Mouse (Mus musculus): ENCODE measurements around the gene Isyna1. TPM values are rescaled to one million over a fixed set of nuclear protein-coding genes. Genes with fewer than 3 reads are reported as not detected.
"Not testable (repeated sequence)": the region's sequence is repeated elsewhere in the genome, so short reads cannot be mapped to it uniquely, and the experiment has no call there.

Gene Isyna1
- polyA plus RNA-seq, 1 experiment from 2014 or later: 49.1 TPM

DNA sequence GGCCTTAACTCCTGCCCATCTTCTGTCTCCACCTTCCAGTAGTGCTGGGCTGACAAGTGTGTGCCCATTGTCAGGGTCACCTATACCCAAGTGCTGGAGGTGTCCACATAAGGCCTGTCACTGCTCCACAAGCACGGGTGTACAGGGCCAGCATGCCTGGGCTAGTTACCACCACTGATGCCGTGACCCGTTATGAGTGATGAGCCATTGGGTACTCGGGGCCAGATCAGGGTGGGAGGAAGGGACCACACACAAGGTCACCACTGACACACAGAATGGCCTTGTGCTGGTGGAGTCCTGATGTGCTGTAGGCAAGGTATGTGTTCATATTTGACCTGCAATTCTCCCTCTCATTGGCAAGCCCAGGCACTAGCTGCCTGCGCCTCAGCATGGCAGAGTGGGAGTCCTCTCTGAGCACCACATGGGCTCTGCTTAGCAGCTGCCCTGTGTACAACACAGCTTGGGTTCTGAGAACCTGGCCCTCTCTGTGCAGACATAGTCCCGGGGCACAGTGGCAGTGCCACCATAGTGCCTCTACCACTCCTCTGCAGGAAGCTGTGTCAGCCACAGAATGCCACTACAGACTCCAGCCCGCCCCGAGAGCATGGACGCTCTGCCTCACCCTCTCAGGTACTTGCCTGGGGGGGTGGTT is 9.4 kb upstream of the Isyna1 start:
- Histone ChIP-seq H3K27me3 (replicated peaks; ENCODE audit: insufficient read depth, low read length) (no peaks in the 10 kb centered on the region), H3K4me3 (ENCODE audit: low read depth, low read length) (no peak overlapping the region), H3K9ac (replicated peaks; ENCODE audit: low read depth) (no peak overlapping the region), H3K4me1 (ENCODE audit: insufficient read depth, low read depth, low read length) (no peaks in the 10 kb centered on the region), H3K9me3 (ENCODE audit: low read length) (no peaks in the 10 kb centered on the region), H3K36me3 (ENCODE audit: insufficient read depth, low read length) (peaks cover 30% of the 10 kb centered on the region), H3K27ac (ENCODE audit: low read length) (no peak overlapping the region), H3K4me2 (replicated peaks; ENCODE audit: low read depth, low read length) (no peak overlapping the region)
- 88% methylated on average over 9 of the region's 9 CpGs for WGBS
- DNase-seq (ENCODE audit: low spot score) (no peak), ATAC-seq (0 out of 2 replicates have a peak, but pooled peaks have one; percentile 7)
- TF ChIP-seq CTCF (IDR thresholded peaks at IDR 0.05) (no peak), EP300 (IDR thresholded peaks at IDR 0.05) (no peak)

DNA sequence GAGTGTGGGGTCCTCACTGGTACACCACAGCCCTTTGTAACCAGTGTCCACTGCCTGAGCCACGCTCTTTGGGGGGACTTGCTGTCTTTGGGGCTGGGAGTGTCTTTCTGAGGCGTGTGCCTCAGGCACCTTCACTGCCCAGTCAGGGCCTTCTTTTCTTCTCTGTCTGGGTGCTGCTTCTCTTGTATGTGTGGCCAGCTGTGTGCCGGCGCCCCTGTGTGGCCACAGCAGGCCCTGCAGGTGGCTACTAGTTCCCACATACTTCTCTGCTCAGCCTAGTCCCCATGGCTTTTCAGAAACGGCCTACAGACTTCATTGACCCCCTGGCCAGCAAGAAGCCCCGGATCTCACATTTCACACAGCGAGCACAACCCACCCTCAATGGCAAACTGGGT is 8.9 kb upstream of the Isyna1 start:
- H3K4me1 ChIP-seq (ENCODE audit: insufficient read depth, low read depth, low read length): no peaks in the 10 kb centered on the region
- no peak overlapping the region for H3K9ac ChIP-seq (replicated peaks; ENCODE audit: low read depth)
- H3K4me3 ChIP-seq (ENCODE audit: low read depth, low read length): no peak overlapping the region
- no peak overlapping the region for H3K27ac ChIP-seq (ENCODE audit: low read length)
- H3K9me3 ChIP-seq (ENCODE audit: low read length): no peaks in the 10 kb centered on the region
- ATAC-seq: peak; percentile 81
- DNase-seq (ENCODE audit: low spot score): peak; percentile 76
- H3K36me3 ChIP-seq (ENCODE audit: insufficient read depth, low read length): peaks cover 26% of the 10 kb centered on the region
- TF ChIP-seq CTCF (IDR thresholded peaks at IDR 0.05) (peak; percentile 88), EP300 (IDR thresholded peaks at IDR 0.05) (no peak)
- WGBS: 48% methylated on average over 7 of the region's 7 CpGs
- H3K4me2 ChIP-seq (replicated peaks; ENCODE audit: low read depth, low read length): no peak overlapping the region
- no peaks in the 10 kb centered on the region for H3K27me3 ChIP-seq (replicated peaks; ENCODE audit: insufficient read depth, low read length)

DNA sequence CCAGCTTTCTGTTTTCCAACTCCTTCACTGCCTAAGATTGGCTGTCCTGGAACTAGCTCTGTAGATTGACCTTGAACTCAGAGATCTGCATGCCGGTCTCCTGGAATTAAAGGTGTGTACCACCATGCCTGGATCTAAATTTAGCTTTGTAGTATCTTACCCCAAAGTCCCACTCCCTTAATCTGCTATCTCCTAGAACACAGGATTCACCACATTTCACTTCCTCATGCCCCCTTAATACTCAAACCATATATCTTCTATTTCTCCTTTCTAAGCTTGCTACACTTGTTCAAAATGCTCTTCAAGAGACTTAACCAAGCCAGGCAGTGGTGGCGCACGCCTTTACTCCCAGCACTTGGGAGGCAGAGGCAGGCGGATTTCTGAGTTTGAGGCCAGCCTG is 6.2 kb upstream of the Isyna1 start:
- DNase-seq (ENCODE audit: low spot score); H3K4me2 ChIP-seq (replicated peaks; ENCODE audit: low read depth, low read length); H3K4me3 ChIP-seq (ENCODE audit: low read depth, low read length); H3K27me3 ChIP-seq (replicated peaks; ENCODE audit: insufficient read depth, low read length); H3K9me3 ChIP-seq (ENCODE audit: low read length); ATAC-seq; H3K27ac ChIP-seq (ENCODE audit: low read length); H3K9ac ChIP-seq (replicated peaks; ENCODE audit: low read depth); H3K4me1 ChIP-seq (ENCODE audit: insufficient read depth, low read depth, low read length): not testable (repeated sequence)
- WGBS: 93% methylated on average over 4 of the region's 4 CpGs
- peaks cover 12% of the 10 kb centered on the region for H3K36me3 ChIP-seq (ENCODE audit: insufficient read depth, low read length)

DNA sequence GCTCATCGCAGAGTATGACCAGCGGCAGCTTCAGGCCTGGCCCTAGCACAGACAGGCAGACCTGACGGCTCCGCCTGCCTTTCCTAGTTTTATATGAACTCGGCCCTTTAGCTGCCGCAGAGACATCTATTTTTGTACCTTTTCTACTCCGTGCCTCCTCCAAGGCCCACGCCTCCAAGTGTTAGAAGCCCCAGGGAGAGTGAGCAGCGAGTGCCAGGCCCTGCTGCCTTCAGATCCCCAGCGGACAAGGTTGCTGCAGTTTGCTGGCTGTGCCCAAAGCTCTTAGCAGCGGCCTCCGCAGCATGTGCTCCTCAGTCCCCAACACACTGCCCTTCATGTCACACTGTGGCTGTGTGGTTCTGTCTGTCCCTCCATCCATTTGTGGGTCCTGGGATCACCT is 2.6 kb upstream of the Isyna1 start:
- H3K27me3 ChIP-seq (replicated peaks; ENCODE audit: insufficient read depth, low read length): no peaks in the 10 kb centered on the region
- no peak for TF ChIP-seq EP300 (IDR thresholded peaks at IDR 0.05)
- TF ChIP-seq CTCF (IDR thresholded peaks at IDR 0.05): no peak
- H3K9me3 ChIP-seq (ENCODE audit: low read length): no peaks in the 10 kb centered on the region
- H3K9ac ChIP-seq (replicated peaks; ENCODE audit: low read depth): no peak overlapping the region
- 88% methylated on average over 12 of the region's 12 CpGs for WGBS
- ATAC-seq (no peak), DNase-seq (ENCODE audit: low spot score) (no peak)
- H3K4me3 ChIP-seq (ENCODE audit: low read depth, low read length): no peak overlapping the region
- peaks cover 2% of the 10 kb centered on the region; the same call in 1 of the 2 replicates for H3K36me3 ChIP-seq (ENCODE audit: insufficient read depth, low read length)
- no peak overlapping the region for H3K27ac ChIP-seq (ENCODE audit: low read length)
- H3K4me1 ChIP-seq (ENCODE audit: insufficient read depth, low read depth, low read length): peaks cover 12% of the 10 kb centered on the region
- no peak overlapping the region for H3K4me2 ChIP-seq (replicated peaks; ENCODE audit: low read depth, low read length)

DNA sequence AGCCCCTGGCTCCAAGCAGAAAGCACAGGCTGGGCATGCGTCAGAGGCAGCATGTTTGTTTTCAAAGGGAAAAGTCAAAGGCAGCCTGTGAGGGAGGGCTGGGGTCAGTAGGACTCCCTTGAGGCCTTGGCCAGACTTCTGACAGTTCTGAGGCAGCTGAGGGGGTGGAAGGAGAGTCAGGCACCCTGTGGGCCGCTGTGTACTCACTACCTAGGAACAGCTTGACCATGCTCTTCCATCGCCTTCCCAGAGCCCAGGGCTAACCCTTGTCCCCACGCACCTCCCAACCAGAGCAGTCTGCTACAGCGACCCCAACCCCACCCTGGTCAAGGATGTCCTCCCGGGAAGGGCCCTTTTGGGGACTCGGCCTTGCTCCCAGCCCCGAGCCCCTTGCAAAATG is 1.0 kb upstream of the Isyna1 start:
- DNase-seq (ENCODE audit: low spot score) (peak; percentile 45), ATAC-seq (no peak)
- no peaks in the 10 kb centered on the region for H3K9me3 ChIP-seq (ENCODE audit: low read length)
- H3K4me3 ChIP-seq (ENCODE audit: low read depth, low read length): no peak overlapping the region
- 0 out of 2 replicates have a peak overlapping the region, but pooled peaks have one; percentile 98 for H3K4me2 ChIP-seq (replicated peaks; ENCODE audit: low read depth, low read length)
- TF ChIP-seq CTCF (IDR thresholded peaks at IDR 0.05) (no peak), EP300 (IDR thresholded peaks at IDR 0.05) (no peak)
- H3K36me3 ChIP-seq (ENCODE audit: insufficient read depth, low read length): no peaks in the 10 kb centered on the region
- H3K27ac ChIP-seq (ENCODE audit: low read length): peak overlapping the region; percentile 71; the same call in 1 of the 2 replicates
- H3K4me1 ChIP-seq (ENCODE audit: insufficient read depth, low read depth, low read length): peaks cover 12% of the 10 kb centered on the region
- H3K9ac ChIP-seq (replicated peaks; ENCODE audit: low read depth): no peak overlapping the region
- no peaks in the 10 kb centered on the region for H3K27me3 ChIP-seq (replicated peaks; ENCODE audit: insufficient read depth, low read length)
- WGBS: 42% methylated on average over 8 of the region's 8 CpGs

DNA sequence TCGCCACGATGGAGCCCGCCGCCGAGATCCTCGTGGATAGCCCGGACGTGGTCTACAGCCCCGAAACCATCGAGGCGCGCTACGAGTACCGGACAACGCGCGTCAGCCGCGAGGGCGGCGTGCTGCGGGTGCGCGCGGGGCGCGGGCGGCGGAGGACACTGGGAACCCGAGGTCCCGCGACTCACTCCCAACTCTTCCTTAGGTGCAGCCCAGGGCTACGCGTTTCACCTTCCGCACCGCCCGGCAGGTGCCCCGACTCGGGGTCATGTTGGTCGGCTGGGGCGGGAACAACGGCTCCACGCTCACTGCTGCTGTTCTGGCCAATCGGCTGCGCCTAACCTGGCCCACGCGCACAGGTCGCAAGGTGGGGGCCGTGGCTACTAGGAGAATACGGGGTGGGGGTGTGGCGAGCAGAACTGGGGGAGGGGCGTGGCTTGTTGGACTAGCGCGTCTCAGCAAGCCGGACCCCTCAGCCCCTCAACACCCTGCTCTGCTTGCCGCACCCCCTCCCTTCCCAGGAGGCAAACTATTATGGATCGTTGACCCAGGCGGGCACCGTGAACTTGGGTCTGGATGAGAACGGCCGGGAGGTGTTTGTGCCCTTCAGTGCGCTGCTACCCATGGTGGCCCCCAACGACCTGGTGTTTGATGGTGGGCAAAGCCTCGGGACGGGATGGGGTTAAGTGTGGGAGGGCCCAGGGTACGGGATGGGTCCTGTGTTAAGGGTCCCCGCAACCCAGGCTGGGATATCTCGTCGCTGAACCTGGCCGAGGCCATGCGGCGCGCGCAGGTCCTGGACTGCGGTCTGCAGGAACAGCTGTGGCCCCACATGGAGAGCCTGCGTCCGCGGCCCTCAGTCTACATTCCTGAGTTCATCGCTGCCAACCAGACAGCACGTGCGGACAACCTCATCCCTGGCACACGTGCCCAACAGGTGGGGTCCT is 720 bp downstream of the Isyna1 start:
- H3K4me2 ChIP-seq (replicated peaks; ENCODE audit: low read depth, low read length): peak overlapping the region; percentile 98
- peak overlapping the region; percentile 71 for H3K27ac ChIP-seq (ENCODE audit: low read length)
- H3K4me1 ChIP-seq (ENCODE audit: insufficient read depth, low read depth, low read length): peaks cover 17% of the 10 kb centered on the region
- DNase-seq (ENCODE audit: low spot score) (peak; percentile 35), ATAC-seq (peak; percentile 13)
- no peaks in the 10 kb centered on the region for H3K27me3 ChIP-seq (replicated peaks; ENCODE audit: insufficient read depth, low read length)
- H3K4me3 ChIP-seq (ENCODE audit: low read depth, low read length): peak overlapping the region; percentile 48
- TF ChIP-seq CTCF (IDR thresholded peaks at IDR 0.05) (no peak; the same call in 1 of the 2 replicates), EP300 (IDR thresholded peaks at IDR 0.05) (no peak)
- H3K36me3 ChIP-seq (ENCODE audit: insufficient read depth, low read length): 0 out of 2 replicates have a peak, but pooled peaks cover 3% of the 10 kb centered on the region
- no peaks in the 10 kb centered on the region for H3K9me3 ChIP-seq (ENCODE audit: low read length)
- 8% methylated on average over 72 of the region's 82 CpGs for WGBS
- peak overlapping the region; percentile 54 for H3K9ac ChIP-seq (replicated peaks; ENCODE audit: low read depth)
